Mouse (Mus musculus) lung, postnatal 14 days (tissue): ENCODE data around the gene Vmn1r67.

Experiments
- DNase-seq: peaks from one replicate; pipeline ENCODE4 v3.0.0; 2021

Gene Vmn1r67

DNA sequence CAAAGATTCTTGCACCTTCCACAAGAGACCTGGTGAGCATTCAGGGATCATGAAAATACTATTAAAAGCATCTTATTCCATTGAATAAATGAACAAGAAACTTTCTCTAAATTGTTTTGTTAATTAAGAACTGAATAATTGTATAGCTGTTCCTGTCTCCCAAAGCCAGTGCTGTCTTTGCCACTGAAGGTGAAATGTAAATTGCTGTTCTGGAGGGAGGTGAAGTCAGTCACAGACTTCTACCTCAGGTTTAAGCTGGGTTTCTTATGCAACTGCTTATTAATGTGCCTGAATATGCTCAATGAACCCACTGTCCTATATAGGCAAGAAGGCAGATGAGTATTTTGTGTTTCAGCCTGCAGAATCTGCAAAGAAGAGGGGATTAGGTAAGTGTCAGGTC lies at the start of gene Vmn1r67:
Gene Vmn1r67, plus strand, starts transcription at position 301 of the 400 bp plus-strand sequence.
- no peak for DNase-seq

DNA sequence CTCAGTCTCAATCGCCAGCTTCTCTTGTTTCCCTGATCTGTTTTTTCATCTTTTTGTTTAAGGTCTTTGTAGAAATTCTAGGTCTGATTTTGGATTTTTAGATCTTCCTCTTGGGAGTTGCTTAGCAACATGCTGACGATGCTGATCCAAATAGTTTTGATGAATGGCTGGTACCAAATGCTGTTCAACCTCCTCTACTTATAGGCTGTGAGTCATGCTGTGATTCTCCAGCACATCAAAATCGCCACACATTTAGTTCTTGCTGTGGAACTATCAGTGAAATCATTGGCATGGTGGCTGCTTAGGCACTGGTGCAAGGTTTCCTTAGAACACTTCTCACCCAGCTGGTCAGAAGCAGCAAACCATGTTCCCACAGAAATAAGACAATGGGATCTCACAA lies 15.0 kb downstream of the Vmn1r67 start:
- DNase-seq, result no peak

DNA sequence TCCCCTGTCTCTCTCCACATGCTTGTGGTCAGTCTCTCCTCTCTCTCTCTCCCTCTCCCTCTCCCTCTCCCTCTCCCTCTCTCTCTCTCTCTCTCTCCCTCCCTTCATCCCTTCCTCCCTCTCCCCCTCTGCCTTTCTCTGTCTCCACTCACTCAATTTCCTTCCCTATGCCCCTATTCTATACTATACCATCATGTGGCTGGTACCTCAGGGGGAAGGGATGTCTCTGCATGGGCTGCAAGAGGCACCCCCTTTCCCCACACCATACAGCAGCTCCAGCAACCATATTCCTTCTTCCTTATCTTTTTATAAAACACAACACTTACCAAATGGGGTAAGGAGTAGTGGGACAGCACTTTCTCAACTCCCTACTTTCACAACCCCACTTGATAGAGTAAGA lies 36.7 kb downstream of the Vmn1r67 start:
- DNase-seq, result no peak

DNA sequence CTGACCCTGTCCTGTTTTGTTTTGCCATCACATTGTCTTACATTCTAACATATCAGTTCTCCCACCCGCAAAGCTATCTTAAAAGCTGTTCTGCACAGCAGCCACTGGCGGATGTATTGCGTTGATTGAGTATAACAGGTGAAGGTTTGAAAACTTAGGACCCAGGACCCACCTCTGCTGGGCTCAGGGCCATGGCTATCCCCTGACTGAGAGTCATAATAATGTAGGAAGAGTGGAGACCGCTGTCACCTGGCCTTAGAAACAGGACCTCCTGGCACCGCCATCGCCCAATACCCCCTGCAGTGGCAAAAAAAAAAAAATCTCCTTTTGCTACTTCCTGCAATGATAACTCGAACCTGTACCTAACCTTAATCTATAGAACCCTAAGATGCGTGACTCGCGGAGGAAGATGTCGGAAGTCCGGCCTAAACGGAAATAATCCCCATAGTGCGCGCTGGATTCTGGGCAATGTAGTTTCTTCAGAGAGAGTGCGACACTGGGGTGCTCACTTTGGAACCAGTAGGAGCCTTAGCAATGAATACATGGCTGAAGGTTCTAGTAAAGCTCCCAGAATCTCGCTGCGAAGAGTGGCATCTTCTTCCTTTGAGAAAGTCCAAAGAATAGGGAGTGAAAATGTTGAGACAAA lies 37.6 kb downstream of the Vmn1r67 start:
- no peak for DNase-seq

DNA sequence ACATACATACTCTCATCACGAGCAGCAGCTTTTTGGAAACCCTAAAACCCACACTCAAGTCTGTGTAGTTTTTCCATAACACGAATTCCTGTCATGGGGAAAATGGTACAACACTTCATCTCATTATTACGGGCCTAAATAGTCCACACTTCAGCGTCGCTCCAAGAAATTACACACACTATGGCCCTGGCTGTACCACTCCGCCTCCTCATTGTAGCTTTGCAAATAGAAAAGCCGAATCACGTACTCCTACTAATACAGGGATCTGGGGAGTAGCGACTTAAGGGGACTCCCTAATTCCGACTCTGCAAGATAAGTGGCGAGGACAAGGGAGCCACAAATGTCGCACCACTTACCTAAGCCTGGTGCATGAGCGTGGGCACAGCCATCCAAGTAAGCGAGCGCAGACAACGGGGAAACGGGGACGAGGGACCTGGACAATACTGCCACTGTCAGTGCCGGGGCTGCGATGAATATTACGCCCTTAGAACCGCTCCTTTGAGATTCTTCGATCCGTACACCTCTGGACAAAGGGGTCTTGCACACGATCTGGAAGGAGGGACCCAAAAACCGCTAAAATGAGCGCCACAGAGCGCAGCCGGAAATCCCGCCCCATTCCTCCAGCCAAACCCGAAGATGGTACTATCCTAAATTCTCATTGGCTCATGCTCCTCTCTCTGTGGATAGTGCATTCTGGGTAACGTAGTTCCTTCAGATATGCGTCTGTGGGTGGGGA lies 51.8 kb downstream of the Vmn1r67 start, which contains the start of gene Zik1:
Gene Zik1, minus strand, starts transcription at position 609 of the 736 bp plus-strand sequence.
- DNase-seq, result peak; percentile 51

DNA sequence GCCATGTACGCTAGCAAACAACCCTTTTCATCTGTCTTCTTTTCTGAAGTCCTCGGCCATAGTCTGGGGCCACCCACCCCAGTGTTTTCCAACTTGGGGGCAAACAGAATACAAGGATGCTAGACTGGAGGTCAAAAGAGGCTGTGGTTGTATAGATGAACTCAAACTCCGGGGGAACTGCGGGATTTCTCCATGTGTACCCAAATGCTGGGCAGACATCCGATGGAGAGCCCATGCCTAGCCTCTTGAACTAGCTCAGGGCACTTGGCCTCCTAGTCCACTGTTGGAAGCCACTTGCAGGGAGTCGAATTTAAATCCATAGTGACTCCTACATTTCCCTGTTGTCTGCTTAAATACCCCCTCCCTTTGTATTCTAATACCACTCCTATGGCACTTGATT lies 52.4 kb downstream of the Vmn1r67 start:
- DNase-seq, result no peak
